ENCODE assay signal across 1 mouse cellular context in genomic region chr2:32131866-32132566, GRCm38 (mm10).
TF ChIP-seq lines count a peak whose summit lies in the region.

No protein-coding gene starts in this region.

TF ChIP-seq in MEL, 35 proteins besides CTCF, POLR2A, EP300 and RAD21 (continued from another document):
- TF ChIP-seq ZMIZ1 (IDR thresholded peaks at IDR 0.05; ENCODE audit: low read depth, low read length) (no peak), GABPA (IDR thresholded peaks at IDR 0.05; ENCODE audit: low read depth, low read length) (no peak), E2F4 (IDR thresholded peaks at IDR 0.05; ENCODE audit: borderline replicate concordance, low read depth, low read length) (no peak), MAX (IDR thresholded peaks at IDR 0.05; ENCODE audit: low read length) (no peak), MYC (IDR thresholded peaks at IDR 0.05; ENCODE audit: low read depth, low read length) (no peak), TBP (IDR thresholded peaks at IDR 0.05; ENCODE audit: low read depth, low read length) (no peak), NELFE (IDR thresholded peaks at IDR 0.05; ENCODE audit: low read depth, low read length) (no peak), ELF1 (IDR thresholded peaks at IDR 0.05; ENCODE audit: low read depth, low read length) (no peak), BHLHE40 (IDR thresholded peaks at IDR 0.05; ENCODE audit: borderline replicate concordance, low read depth, low read length) (no peak; the same call in 1 of the 2 replicates), SMC3 (IDR thresholded peaks at IDR 0.05; ENCODE audit: low read depth, low read length) (0 out of 2 replicates have a peak, but pooled peaks have one; percentile 13), NRF1 (IDR thresholded peaks at IDR 0.05; ENCODE audit: insufficient read depth, low read depth, low read length, poor library complexity, severe bottlenecking) (no peak), CHD2 (IDR thresholded peaks at IDR 0.05; ENCODE audit: low read length) (no peak), UBTF (IDR thresholded peaks at IDR 0.05; ENCODE audit: borderline replicate concordance, insufficient read depth, low read depth, low read length) (no peak), GATA1 (IDR thresholded peaks at IDR 0.05; ENCODE audit: low read depth, low read length) (0 out of 2 replicates have a peak, but pooled peaks have one; percentile 24), ZC3H11A (IDR thresholded peaks at IDR 0.05; ENCODE audit: low read depth, low read length) (no peak), ETS1 (IDR thresholded peaks at IDR 0.05; ENCODE audit: low read depth, low read length) (peak; percentile 45; the same call in 1 of the 2 replicates), ZNF384 (IDR thresholded peaks at IDR 0.05; ENCODE audit: low read depth, low read length) (peak; percentile 95)
TF ChIP-seq in MEL: peak in this region for 4.
